Mouse (Mus musculus): Measurements from ENCODE around the gene Txnrd1.

DNA sequence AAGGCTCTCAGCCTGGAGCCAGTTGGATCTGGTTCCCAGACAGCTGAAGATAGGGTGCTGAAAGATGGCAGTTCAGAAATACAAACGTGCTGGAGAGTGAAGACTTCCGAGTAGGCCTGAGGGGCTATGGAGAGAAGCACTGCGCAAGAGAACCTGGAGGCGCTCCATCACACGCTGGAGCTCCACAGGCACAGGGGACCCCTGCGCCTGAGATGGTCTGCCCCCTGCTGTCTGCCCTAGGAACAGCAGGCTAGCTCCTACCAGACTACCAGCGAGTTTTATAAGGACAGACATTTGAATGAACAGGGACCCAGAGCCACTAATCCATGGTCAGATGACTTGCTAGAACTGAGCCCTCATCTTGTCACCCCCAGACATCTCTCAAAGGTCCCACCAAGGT, 67.7 kb downstream of the Txnrd1 start:
- TF ChIP-seq GATA1 (IDR thresholded peaks at IDR 0.05; ENCODE audit: borderline replicate concordance, low read length) (no peak), FLI1 (IDR thresholded peaks at IDR 0.05; ENCODE audit: low read length) (no peak)

Data from megakaryocyte, embryonic 14.5 days (primary cell).